Mouse (Mus musculus): ENCODE measurements around the gene Clptm1. TPM values are rescaled to one million over a fixed set of nuclear protein-coding genes. Genes with fewer than 3 reads are reported as not detected.

Clptm1 gene
- polyA plus RNA-seq, 1 experiment from 2014 or later: 94.7 TPM

DNA sequence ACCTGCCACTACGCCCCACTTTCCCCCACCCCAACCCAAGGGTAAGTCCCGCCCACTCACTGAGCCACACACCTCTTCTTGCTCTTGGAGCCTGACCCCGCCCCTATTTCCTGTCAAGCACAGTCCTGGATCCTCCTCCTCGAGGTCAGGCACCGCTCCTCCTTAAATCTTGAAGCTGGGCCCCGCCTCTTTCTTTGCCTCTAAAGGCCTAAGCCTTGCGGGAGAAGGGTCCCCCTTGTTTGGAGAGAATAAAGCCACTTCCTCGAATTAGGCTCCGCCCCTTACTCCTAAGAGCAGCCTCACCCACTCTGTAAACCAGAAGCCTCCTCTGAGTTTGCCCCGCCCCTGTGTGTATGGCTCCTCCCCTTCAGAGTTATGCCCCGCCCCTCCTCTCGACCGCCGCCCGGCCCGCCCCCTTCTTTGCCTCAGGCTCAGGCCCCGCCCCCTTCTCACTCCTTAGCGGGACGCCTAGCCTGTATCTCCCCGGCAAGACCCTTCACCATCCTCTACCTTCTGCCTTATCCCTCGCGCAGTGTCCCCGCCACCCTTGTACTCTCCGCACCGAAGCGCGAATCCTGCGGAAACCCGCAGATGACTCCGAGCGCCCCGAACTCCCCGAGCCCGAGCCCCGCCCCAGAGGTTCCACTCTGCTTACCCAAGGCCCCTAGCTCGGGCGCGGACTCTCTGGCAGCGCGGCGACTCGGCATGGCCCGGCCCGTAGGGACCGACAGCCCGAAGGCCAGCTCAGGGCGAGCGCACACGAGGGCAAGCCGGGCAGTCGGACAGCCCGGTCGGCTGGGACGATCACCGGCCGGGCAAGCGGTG is 36.1 kb downstream of the Clptm1 start:
- Histone ChIP-seq H3K4me1 (ENCODE audit: control insufficient read depth, insufficient read depth, low read length) (no peaks in the 10 kb centered on the region), H3K9ac (replicated peaks; ENCODE audit: low read length) (peak overlapping the region; percentile 50), H3K4me3 (ENCODE audit: low read depth, low read length) (peak overlapping the region; percentile 72), H3K4me2 (ENCODE audit: low read depth, low read length) (peak overlapping the region; percentile 94), H3K9me3 (replicated peaks; ENCODE audit: control insufficient read depth, low read length) (no peaks in the 10 kb centered on the region), H3K27ac (replicated peaks; ENCODE audit: low read depth, low read length) (peak overlapping the region; percentile 62; the same call in 1 of the 2 replicates), H3K27me3 (ENCODE audit: control insufficient read depth, insufficient read depth, low read length) (no peaks in the 10 kb centered on the region), H3K36me3 (replicated peaks; ENCODE audit: control insufficient read depth, insufficient read depth, low read depth, low read length) (no peaks in the 10 kb centered on the region)
- WGBS: 1% methylated on average over 48 of the region's 57 CpGs
- ATAC-seq (replicated peaks; ENCODE audit: insufficient number of reproducible peaks, low FRiP score, low TSS enrichment, low read depth) (peak; percentile 89), DNase-seq (ENCODE audit: low spot score) (peak; percentile 90)

GRCm38 (mm10) chr7:19628192-19628535 is 36.7 kb downstream of the Clptm1 start:
- H3K27ac ChIP-seq (replicated peaks; ENCODE audit: low read depth, low read length): 0 out of 2 replicates have a peak overlapping the region, but pooled peaks have one; percentile 4
- H3K9me3 ChIP-seq (replicated peaks; ENCODE audit: control insufficient read depth, low read length): no peaks in the 10 kb centered on the region
- H3K27me3 ChIP-seq (ENCODE audit: control insufficient read depth, insufficient read depth, low read length): no peaks in the 10 kb centered on the region
- DNase-seq (ENCODE audit: low spot score) (no peak), ATAC-seq (replicated peaks; ENCODE audit: insufficient number of reproducible peaks, low FRiP score, low TSS enrichment, low read depth) (no peak)
- H3K9ac ChIP-seq (replicated peaks; ENCODE audit: low read length): no peak overlapping the region
- 15% methylated on average over 17 of the region's 17 CpGs for WGBS
- no peaks in the 10 kb centered on the region for H3K36me3 ChIP-seq (replicated peaks; ENCODE audit: control insufficient read depth, insufficient read depth, low read depth, low read length)
- peak overlapping the region; percentile 94 for H3K4me2 ChIP-seq (ENCODE audit: low read depth, low read length)
- no peaks in the 10 kb centered on the region for H3K4me1 ChIP-seq (ENCODE audit: control insufficient read depth, insufficient read depth, low read length)
- H3K4me3 ChIP-seq (ENCODE audit: low read depth, low read length): peak overlapping the region; percentile 72

GRCm38 (mm10) chr7:19627721-19628120 is 37.1 kb downstream of the Clptm1 start:
- Histone ChIP-seq H3K36me3 (replicated peaks; ENCODE audit: control insufficient read depth, insufficient read depth, low read depth, low read length) (no peaks in the 10 kb centered on the region), H3K9me3 (replicated peaks; ENCODE audit: control insufficient read depth, low read length) (no peaks in the 10 kb centered on the region), H3K27me3 (ENCODE audit: control insufficient read depth, insufficient read depth, low read length) (no peaks in the 10 kb centered on the region), H3K4me1 (ENCODE audit: control insufficient read depth, insufficient read depth, low read length) (no peaks in the 10 kb centered on the region), H3K27ac (replicated peaks; ENCODE audit: low read depth, low read length) (no peak overlapping the region), H3K4me3 (ENCODE audit: low read depth, low read length) (no peak overlapping the region), H3K9ac (replicated peaks; ENCODE audit: low read length) (no peak overlapping the region), H3K4me2 (ENCODE audit: low read depth, low read length) (no peak overlapping the region)
- WGBS: 62% methylated on average over 3 of the region's 3 CpGs
- DNase-seq (ENCODE audit: low spot score) (no peak), ATAC-seq (replicated peaks; ENCODE audit: insufficient number of reproducible peaks, low FRiP score, low TSS enrichment, low read depth) (no peak)

DNA sequence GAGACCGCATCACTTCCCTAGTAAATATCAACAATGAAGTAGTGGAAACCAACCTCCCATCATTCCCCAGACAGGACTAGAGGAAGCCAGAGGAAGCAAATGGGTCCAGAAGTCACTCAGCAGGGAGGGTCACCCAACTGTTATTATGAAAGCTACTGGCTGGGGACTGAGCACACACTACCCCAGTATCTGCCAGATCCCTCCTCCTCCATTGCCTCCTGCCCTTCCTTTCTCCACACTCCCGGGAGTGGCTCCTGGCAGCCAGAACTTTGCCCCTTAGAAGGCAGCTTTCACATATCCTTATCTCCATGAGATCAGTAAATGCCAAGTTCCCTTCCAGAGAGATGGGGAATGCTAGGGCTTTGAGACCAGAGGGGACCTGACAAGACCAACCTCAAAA is 41.4 kb downstream of the Clptm1 start:
- no peaks in the 10 kb centered on the region for H3K36me3 ChIP-seq (replicated peaks; ENCODE audit: control insufficient read depth, insufficient read depth, low read depth, low read length)
- no peak overlapping the region for H3K4me2 ChIP-seq (ENCODE audit: low read depth, low read length)
- ATAC-seq (replicated peaks; ENCODE audit: insufficient number of reproducible peaks, low FRiP score, low TSS enrichment, low read depth) (no peak), DNase-seq (ENCODE audit: low spot score) (no peak)
- H3K27ac ChIP-seq (replicated peaks; ENCODE audit: low read depth, low read length): no peak overlapping the region
- H3K4me1 ChIP-seq (ENCODE audit: control insufficient read depth, insufficient read depth, low read length): no peaks in the 10 kb centered on the region
- H3K9me3 ChIP-seq (replicated peaks; ENCODE audit: control insufficient read depth, low read length): no peaks in the 10 kb centered on the region
- H3K9ac ChIP-seq (replicated peaks; ENCODE audit: low read length): no peak overlapping the region
- H3K4me3 ChIP-seq (ENCODE audit: low read depth, low read length): no peak overlapping the region
- H3K27me3 ChIP-seq (ENCODE audit: control insufficient read depth, insufficient read depth, low read length): no peaks in the 10 kb centered on the region
- 50% methylated on average over 2 of the region's 2 CpGs for WGBS

- 49% methylated on average over 6 of the region's 6 CpGs for WGBS
- Histone ChIP-seq H3K9ac (replicated peaks; ENCODE audit: low read length) (no peak overlapping the region), H3K4me3 (ENCODE audit: low read depth, low read length) (no peak overlapping the region), H3K36me3 (replicated peaks; ENCODE audit: control insufficient read depth, insufficient read depth, low read depth, low read length) (no peaks in the 10 kb centered on the region), H3K27ac (replicated peaks; ENCODE audit: low read depth, low read length) (no peak overlapping the region), H3K27me3 (ENCODE audit: control insufficient read depth, insufficient read depth, low read length) (no peaks in the 10 kb centered on the region), H3K4me2 (ENCODE audit: low read depth, low read length) (no peak overlapping the region), H3K4me1 (ENCODE audit: control insufficient read depth, insufficient read depth, low read length) (no peaks in the 10 kb centered on the region), H3K9me3 (replicated peaks; ENCODE audit: control insufficient read depth, low read length) (no peaks in the 10 kb centered on the region)
- ATAC-seq (replicated peaks; ENCODE audit: insufficient number of reproducible peaks, low FRiP score, low TSS enrichment, low read depth) (no peak), DNase-seq (ENCODE audit: low spot score) (no peak)
These were observed 42.6 kb downstream of the Clptm1 start for GRCm38 (mm10) chr7:19622241-19622640.

DNA sequence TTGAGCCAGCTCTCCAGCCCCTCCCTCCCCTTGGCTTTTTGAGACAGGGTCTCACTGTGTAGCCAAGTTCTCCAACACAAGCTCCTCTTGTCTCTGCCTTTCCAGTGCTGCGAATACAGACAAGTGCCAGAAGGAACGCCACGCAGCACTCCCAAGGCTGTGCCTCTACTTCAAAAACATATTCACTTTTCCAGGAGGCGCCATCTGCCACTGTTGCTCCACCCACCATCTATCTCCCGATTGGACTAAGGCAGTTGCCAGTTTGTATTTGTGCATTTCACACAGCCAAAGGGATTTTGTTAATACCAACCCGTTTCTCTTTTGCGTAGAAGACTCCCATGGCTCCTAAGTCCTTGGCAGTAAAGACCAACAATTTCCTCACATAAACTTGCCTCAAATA is 44.0 kb downstream of the Clptm1 start:
- Histone ChIP-seq H3K9me3 (replicated peaks; ENCODE audit: control insufficient read depth, low read length) (no peaks in the 10 kb centered on the region), H3K27ac (replicated peaks; ENCODE audit: low read depth, low read length) (no peak overlapping the region), H3K4me3 (ENCODE audit: low read depth, low read length) (no peak overlapping the region), H3K4me1 (ENCODE audit: control insufficient read depth, insufficient read depth, low read length) (no peaks in the 10 kb centered on the region), H3K9ac (replicated peaks; ENCODE audit: low read length) (no peak overlapping the region), H3K36me3 (replicated peaks; ENCODE audit: control insufficient read depth, insufficient read depth, low read depth, low read length) (no peaks in the 10 kb centered on the region), H3K4me2 (ENCODE audit: low read depth, low read length) (no peak overlapping the region), H3K27me3 (ENCODE audit: control insufficient read depth, insufficient read depth, low read length) (no peaks in the 10 kb centered on the region)
- DNase-seq (ENCODE audit: low spot score) (no peak), ATAC-seq (replicated peaks; ENCODE audit: insufficient number of reproducible peaks, low FRiP score, low TSS enrichment, low read depth) (no peak)
- 90% methylated on average over 7 of the region's 7 CpGs for WGBS

DNA sequence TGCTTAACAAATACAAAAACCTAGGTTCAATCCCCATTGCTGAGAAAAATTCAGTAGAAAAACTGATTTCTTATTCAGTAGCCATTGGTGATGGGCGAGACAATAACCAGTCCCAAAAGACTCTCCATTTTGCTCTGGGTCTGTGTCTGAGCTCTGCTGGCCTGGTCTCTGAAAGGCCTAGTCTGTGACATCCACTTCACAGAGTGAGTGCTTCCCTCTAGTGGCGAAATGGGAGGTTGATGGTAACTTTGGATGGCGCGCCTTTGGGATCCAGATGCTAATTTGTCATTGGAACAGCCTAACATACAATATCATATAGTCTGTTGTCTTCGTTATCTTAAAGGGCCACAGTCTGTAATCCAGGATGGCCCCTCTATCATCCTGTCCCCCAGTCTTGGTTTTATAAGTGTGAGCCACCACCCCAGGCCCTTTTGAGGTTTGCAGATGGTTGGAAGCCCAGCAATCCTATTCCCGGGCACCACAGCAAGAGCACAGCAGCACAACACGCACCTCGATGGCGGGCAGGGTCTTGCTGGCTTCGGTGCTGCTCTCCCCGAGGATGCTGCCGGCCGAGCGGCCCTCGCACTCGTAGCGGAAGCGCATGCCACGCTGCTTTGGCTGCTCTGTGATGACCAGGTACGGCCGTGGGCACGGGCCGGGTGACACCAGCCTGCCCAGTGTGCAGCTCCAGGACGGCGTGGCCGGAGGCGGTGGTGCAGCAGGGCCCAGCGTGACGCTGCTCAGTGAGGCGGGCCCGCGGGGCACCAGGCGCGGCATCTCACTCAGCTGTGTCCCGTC is 45.6 kb downstream of the Clptm1 start:
- H3K4me3 ChIP-seq (ENCODE audit: low read depth, low read length): peak overlapping the region; percentile 25
- no peaks in the 10 kb centered on the region for H3K9me3 ChIP-seq (replicated peaks; ENCODE audit: control insufficient read depth, low read length)
- WGBS: 5% methylated on average over 35 of the region's 35 CpGs
- peak overlapping the region; percentile 44 for H3K4me2 ChIP-seq (ENCODE audit: low read depth, low read length)
- H3K4me1 ChIP-seq (ENCODE audit: control insufficient read depth, insufficient read depth, low read length): no peaks in the 10 kb centered on the region
- no peak overlapping the region for H3K27ac ChIP-seq (replicated peaks; ENCODE audit: low read depth, low read length)
- no peaks in the 10 kb centered on the region for H3K36me3 ChIP-seq (replicated peaks; ENCODE audit: control insufficient read depth, insufficient read depth, low read depth, low read length)
- no peaks in the 10 kb centered on the region for H3K27me3 ChIP-seq (ENCODE audit: control insufficient read depth, insufficient read depth, low read length)
- DNase-seq (ENCODE audit: low spot score) (peak; percentile 95), ATAC-seq (replicated peaks; ENCODE audit: insufficient number of reproducible peaks, low FRiP score, low TSS enrichment, low read depth) (peak; percentile 57; the same call in 1 of the 2 replicates)
- H3K9ac ChIP-seq (replicated peaks; ENCODE audit: low read length): peak overlapping the region; percentile 47

DNA sequence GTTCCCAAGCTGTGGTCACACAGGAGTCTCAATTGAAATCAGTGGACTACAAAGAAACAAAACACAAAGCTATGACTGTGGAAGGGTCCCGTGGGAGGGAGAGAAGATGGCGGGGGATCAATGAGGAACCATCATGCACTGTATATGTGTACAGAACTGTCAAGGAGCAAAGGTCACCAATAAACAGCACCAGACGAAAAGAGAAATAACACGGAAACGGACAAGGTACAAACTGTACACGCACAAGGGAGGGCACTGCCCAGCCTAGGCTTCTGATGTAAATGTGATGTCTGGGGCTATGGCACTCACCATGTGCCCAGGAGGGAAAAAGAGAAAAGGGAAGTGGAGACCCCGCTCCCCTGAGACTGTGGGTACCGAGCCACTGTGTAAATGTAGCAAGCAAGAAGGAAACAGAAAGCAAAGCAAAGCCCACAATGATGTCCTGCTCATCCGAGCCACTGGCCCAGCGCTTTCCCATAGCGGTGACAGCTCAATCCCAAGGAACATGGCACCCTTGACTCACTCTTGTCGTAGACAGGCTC is 49.7 kb downstream of the Clptm1 start:
- no peak overlapping the region for H3K9ac ChIP-seq (replicated peaks; ENCODE audit: low read length)
- H3K9me3 ChIP-seq (replicated peaks; ENCODE audit: control insufficient read depth, low read length): no peaks in the 10 kb centered on the region
- no peak overlapping the region for H3K27ac ChIP-seq (replicated peaks; ENCODE audit: low read depth, low read length)
- ATAC-seq (replicated peaks; ENCODE audit: insufficient number of reproducible peaks, low FRiP score, low TSS enrichment, low read depth) (no peak), DNase-seq (ENCODE audit: low spot score) (no peak)
- no peak overlapping the region for H3K4me2 ChIP-seq (ENCODE audit: low read depth, low read length)
- no peaks in the 10 kb centered on the region for H3K36me3 ChIP-seq (replicated peaks; ENCODE audit: control insufficient read depth, insufficient read depth, low read depth, low read length)
- WGBS: 87% methylated on average over 12 of the region's 12 CpGs
- H3K4me1 ChIP-seq (ENCODE audit: control insufficient read depth, insufficient read depth, low read length): no peaks in the 10 kb centered on the region
- no peaks in the 10 kb centered on the region for H3K27me3 ChIP-seq (ENCODE audit: control insufficient read depth, insufficient read depth, low read length)
- H3K4me3 ChIP-seq (ENCODE audit: low read depth, low read length): no peak overlapping the region

All from embryonic facial prominence, embryonic 11.5 days (tissue).